Mouse (Mus musculus): ENCODE results near the gene Chil3.

GRCm38 (mm10) chr3:106112929-106113328 is 54.4 kb downstream of the Chil3 start, which contains the start of gene Chia1:
- TF ChIP-seq GATA1 (IDR thresholded peaks at IDR 0.05; ENCODE audit: borderline replicate concordance, low read length) (no peak), FLI1 (IDR thresholded peaks at IDR 0.05; ENCODE audit: low read length) (no peak)
